Mouse (Mus musculus): ENCODE results near the gene Gadd45g. TPM values are rescaled to one million over a fixed set of nuclear protein-coding genes. Genes with fewer than 3 reads are reported as not detected.

Gene Gadd45g
- 10 to 100 TPM; 13.5 to 23.2 TPM for total RNA-seq (2021)
- long read RNA-seq, experiment 1, transcript Gadd45g-201 (4 exons, 1,071 nt) = major isoform, 75 of 85 reads
- long read RNA-seq, experiment 1, partial matches to known transcripts = 1 of 85 reads
- long read RNA-seq, experiment 1, other reads (novel, unspliced or antisense) = 8 of 85 reads
- long read RNA-seq, experiment 2, transcript Gadd45g-201 (4 exons, 1,071 nt) = major isoform, 30 of 33 reads
- long read RNA-seq, experiment 2, partial matches to known transcripts = 1 of 33 reads
- long read RNA-seq, experiment 2, other reads (novel, unspliced or antisense) = 2 of 33 reads

GRCm38 (mm10) chr13:51846301-51846867 lies at the start of gene Gadd45g:
Gene Gadd45g (plus strand): TSS chr13:51846678.
- peak; percentile 91 to 95 for DNase-seq (ENCODE audit: low spot score in 2 of 2)

GRCm38 (mm10) chr13:51797899-51798746 lies 48.4 kb upstream of the Gadd45g start:
- DNase-seq (ENCODE audit: low spot score in 2 of 2) = no peak

DNA sequence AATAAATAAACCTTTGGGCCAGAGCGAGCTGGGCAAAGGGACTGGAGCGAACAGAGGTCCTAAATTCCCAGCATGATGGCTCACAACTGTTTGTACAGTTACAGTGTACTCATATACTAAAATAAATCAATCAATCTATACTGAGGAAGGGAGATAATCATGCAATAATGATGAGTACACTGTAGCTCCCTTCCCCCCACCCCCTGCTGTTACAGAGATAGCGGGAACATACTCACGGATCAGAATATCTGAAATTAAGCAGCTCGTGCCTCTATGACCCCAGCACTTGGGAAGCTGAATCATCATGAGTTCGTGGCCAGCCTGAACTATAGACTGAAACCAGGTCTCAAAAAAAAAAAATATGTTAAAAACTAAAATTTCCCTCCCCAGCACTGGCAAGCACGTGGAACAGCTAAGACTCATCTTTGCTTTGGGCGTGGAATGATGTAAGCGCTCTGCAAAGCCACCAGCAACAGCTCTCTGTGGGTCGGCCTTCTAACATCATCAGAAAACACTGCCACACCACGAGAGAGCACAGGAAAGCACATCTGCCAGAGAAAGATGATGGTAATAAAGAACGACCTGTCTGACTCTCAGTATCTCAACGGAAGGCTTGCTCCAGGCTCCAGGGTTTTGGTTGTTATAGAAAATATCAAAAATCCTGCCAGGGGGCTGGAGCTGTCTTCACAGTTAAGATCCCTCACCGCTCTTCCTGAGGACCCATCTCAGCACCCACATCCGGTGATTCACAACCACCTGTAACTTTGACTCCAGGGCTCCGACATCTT lies 46.5 kb upstream of the Gadd45g start:
- no peak for DNase-seq (ENCODE audit: low spot score in 2 of 2)

DNA sequence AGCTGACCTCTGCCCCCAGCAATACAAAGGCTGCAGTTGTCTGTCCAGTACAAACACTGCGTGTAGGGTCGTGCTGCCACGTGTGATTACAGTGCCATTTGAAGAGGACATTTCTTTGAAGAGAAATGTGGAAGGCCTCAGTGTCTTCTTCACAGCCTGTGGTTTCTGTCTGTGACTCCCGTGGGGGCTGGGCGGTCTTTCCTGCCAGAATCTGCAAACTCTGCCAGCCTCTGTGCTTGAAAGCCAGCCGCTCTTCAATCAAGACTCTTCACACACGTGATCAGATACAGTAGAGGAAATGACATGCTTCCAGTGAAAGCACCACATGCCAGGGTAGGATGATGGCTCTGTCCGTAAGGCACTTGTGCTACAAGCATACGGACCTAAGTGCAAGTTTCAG lies 45.6 kb upstream of the Gadd45g start:
- DNase-seq (ENCODE audit: low spot score in 2 of 2) = no peak

- DNase-seq (ENCODE audit: low spot score in 2 of 2) = peak in 1 of 2 experiments; percentile 21
Observed at GRCm38 (mm10) chr13:51805634-51806033, 40.8 kb upstream of the Gadd45g start.

GRCm38 (mm10) chr13:51806220-51806619 lies 40.3 kb upstream of the Gadd45g start:
- DNase-seq (ENCODE audit: low spot score in 2 of 2) = no peak

GRCm38 (mm10) chr13:51808141-51808540 lies 38.3 kb upstream of the Gadd45g start:
- peak; percentile 59 to 61 for DNase-seq (ENCODE audit: low spot score in 2 of 2)

- DNase-seq (ENCODE audit: low spot score in 2 of 2) = no peak
Observed at GRCm38 (mm10) chr13:51813621-51814615, 32.6 kb upstream of the Gadd45g start.

DNA sequence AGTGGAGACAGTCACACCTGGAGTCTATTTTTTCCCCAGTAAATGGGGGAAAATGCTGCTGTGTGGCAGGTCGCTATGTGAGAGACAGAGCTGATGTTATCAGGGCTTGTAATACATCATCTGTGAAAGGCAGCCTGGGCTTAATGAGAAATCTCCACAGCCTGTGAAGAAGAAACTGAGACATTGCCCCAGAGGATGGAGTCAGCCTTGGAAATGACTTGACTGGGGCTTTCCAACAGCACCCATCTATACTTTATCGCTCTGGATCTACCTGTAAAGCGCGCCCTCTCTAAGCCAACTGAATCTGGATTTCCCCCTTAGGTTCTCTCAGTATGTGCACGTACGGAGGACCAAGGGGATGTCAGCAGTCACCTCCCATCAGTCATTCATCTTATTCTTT lies 31.8 kb upstream of the Gadd45g start:
- DNase-seq (ENCODE audit: low spot score in 2 of 2) = no peak

DNA sequence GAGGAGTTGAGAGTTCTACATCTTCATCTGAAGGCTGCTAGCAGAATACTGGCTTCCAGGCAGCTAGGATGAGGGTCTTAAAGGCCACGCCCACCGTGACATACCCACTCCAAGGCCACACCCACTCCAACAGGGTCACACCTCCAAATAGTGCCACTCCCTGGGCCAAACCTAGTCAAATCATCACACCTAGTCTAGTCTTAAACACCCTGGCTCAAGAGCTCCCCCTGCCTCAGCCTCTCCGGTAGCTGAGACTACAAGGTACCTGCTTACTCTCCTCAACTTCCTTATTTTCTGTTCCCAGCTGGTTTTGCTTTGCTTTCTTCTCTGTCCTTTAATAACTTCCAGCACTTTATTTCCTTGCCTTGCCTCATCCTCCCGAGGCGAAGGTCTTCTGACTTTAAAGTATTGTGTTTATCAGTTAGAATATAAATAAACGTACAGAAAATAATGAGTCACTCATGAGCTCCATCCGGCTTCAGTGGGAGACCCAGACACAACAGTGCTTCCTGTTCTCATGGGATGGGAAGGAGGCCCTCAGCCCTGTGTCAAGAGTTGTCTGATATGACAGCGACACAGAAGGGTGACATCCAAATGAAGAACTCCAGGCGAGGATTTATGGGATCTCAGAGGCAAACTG lies 30.5 kb upstream of the Gadd45g start:
- no peak for DNase-seq (ENCODE audit: low spot score in 2 of 2)

GRCm38 (mm10) chr13:51816559-51817041 lies 29.9 kb upstream of the Gadd45g start:
- DNase-seq (ENCODE audit: low spot score in 2 of 2) = no peak

- no peak for DNase-seq (ENCODE audit: low spot score in 2 of 2)
Observed at GRCm38 (mm10) chr13:51818170-51818943, 28.1 kb upstream of the Gadd45g start.

- DNase-seq (ENCODE audit: low spot score in 2 of 2) = no peak
Observed at GRCm38 (mm10) chr13:51818944-51819326, 27.5 kb upstream of the Gadd45g start.

GRCm38 (mm10) chr13:51819351-51819750 lies 27.1 kb upstream of the Gadd45g start:
- DNase-seq (ENCODE audit: low spot score in 2 of 2) = no peak

DNA sequence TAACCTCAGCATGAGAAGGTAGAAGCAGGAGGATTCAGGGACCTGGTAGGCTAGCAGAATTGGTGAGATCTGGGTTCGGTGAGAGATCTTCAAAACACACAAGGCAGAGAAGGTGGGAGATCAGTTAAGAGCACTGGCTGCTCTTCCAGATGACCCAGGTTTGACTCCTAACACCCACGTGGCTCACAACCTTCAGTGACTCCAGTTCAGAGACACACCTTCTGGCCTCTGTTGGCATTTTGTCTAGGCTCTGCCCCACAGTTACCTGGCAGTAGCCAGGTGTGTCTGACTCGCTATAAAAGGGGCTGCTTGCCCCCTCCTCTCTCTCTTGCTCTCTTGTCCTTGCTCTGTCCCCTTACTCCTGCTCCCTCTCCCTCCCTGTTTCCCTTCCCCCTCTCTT lies 24.5 kb upstream of the Gadd45g start:
- DNase-seq (ENCODE audit: low spot score in 2 of 2) = no peak

GRCm38 (mm10) chr13:51823822-51824495 lies 22.5 kb upstream of the Gadd45g start:
- DNase-seq (ENCODE audit: low spot score in 2 of 2) = no peak

DNA sequence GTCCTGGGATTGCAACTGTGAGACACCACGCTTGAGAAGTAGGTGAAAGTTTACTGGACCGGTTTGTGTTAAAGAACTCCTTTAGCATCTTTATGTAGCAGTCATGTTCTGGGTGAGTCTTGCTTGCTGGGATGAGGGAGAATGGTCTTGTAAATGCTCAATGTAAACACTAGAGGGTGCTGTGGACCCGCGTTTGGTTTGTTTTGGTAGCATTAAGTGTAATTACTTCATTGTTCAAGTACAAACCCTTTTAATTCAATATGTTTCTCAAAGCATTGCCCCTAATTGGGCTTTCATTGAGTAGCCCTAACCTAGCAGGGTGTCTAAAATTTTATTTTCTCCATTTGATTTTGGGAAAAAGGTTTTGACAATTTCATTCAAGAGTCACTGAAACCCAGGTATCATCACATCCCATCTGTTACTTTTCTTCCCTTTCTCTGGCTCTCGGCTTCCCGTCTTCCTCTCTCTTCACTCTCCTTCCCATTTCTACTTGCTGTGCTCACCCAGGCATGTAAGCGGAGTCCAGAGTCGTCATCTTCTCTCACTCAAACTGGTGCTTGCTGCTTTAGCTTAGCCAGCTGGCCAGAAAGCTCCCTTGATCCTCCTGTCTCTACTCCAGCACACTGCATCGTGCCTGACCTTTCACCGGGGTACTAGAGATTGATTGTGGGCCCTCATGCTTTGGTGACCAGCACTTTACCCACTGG lies 15.6 kb upstream of the Gadd45g start:
- DNase-seq (ENCODE audit: low spot score in 2 of 2) = no peak

All from left cerebral cortex, adult 18-20 months (tissue).